Mouse (Mus musculus) midbrain, embryonic 10.5 days (tissue): Measurements from ENCODE around the gene Arid5b. TPM values are rescaled to one million over a fixed set of nuclear protein-coding genes. Genes with fewer than 3 reads are reported as not detected.
"Not testable (repeated sequence)": the region's sequence is repeated elsewhere in the genome, so short reads cannot be mapped to it uniquely, and the experiment has no call there.

Source experiments
- DNase-seq: peaks from one replicate; pipeline ENCODE4 v3.0.0-alpha.2; 2017; ENCODE audit warnings: low spot score
- H3K27ac ChIP-seq: fragments of 300-500 bp; sonication (generic); replicated peaks from 2 replicates; pipeline ENCODE4 v1.5.1; 2016; ENCODE audit warnings: mild to moderate bottlenecking
- H3K27me3 ChIP-seq: fragments of 300-500 bp; sonication (generic); 2 replicates; pipeline ENCODE4 v1.6.1; 2016; ENCODE audit warnings: low read depth, mild to moderate bottlenecking; ENCODE audit not compliant: poor library complexity, severe bottlenecking
- H3K36me3 ChIP-seq: fragments of 300-500 bp; sonication (generic); 2 replicates; pipeline ENCODE4 v1.6.1; 2016; ENCODE audit warnings: mild to moderate bottlenecking, moderate library complexity
- H3K4me1 ChIP-seq: fragments of 300-500 bp; sonication (generic); 2 replicates; pipeline ENCODE4 v1.6.1; 2016
- H3K4me3 ChIP-seq: fragments of 300-500 bp; sonication (generic); 2 replicates; pipeline ENCODE4 v1.5.1; 2016; ENCODE audit warnings: mild to moderate bottlenecking, moderate library complexity
- H3K9me3 ChIP-seq: fragments of 300-500 bp; sonication (generic); replicated peaks from 2 replicates; pipeline ENCODE4 v1.6.1; 2016; ENCODE audit warnings: mild to moderate bottlenecking
- WGBS: fragments of 180-500 bp; shearing (Covaris S2); methylation state at CpG from one replicate; pipeline ENCODE4 v1.1.7; 2016; 5-methylcytosine and 5-hydroxymethylcytosine counted together
- polyA plus RNA-seq: library from polyadenylated mRNA; unstranded; fragments of >200 nt; fragmentation: Nextera tagmentation; extraction: Ambion mirVana; gene quantifications from 2 replicates; pipeline ENCODE4 v1.2.1, GENCODE M21; 2016

Arid5b gene
- polyA plus RNA-seq, 1 experiment from 2014 or later: 7.8 TPM

GRCm38 (mm10) chr10:68100506-68100905 is 178.0 kb downstream of the Arid5b start:
- Histone ChIP-seq H3K9me3 (no peaks in the 10 kb centered on the region), H3K27me3 (no peaks in the 10 kb centered on the region), H3K36me3 (peaks cover 26% of the 10 kb centered on the region), H3K4me3 (no peak overlapping the region), H3K4me1 (peaks cover 15% of the 10 kb centered on the region), H3K27ac (no peak overlapping the region)
- 93% methylated on average over 8 of the region's 8 CpGs for WGBS
- DNase-seq: no peak

DNA sequence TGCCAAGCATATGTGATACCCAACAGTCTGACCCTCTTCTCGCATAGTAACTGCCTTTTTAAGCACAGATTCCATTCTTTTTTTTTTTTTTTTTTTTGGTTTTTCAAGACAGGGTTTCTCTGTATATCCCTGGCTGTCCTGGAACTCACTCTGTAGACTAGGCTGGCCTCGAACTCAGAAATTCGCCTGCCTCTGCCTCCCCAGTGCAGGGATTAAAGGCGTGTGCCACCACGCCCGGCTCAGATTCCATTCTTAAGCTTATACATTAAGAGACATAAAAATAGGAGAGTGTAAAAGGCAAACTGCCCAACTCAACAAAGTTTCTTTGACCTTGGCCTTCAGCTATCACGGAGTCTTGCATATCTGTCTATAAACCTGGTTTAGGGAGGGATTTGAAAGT is 178.7 kb downstream of the Arid5b start:
- peaks cover 26% of the 10 kb centered on the region for H3K36me3 ChIP-seq
- H3K27me3 ChIP-seq, H3K27ac ChIP-seq, H3K9me3 ChIP-seq, DNase-seq, H3K4me1 ChIP-seq, H3K4me3 ChIP-seq: not testable (repeated sequence)
- 95% methylated on average over 7 of the region's 7 CpGs for WGBS

GRCm38 (mm10) chr10:68097821-68098675 is 180.5 kb downstream of the Arid5b start:
- no peaks in the 10 kb centered on the region for H3K27me3 ChIP-seq
- H3K27ac ChIP-seq: no peak overlapping the region
- H3K36me3 ChIP-seq: peaks cover 26% of the 10 kb centered on the region
- no peak overlapping the region for H3K4me3 ChIP-seq
- no peak for DNase-seq
- 92% methylated on average over 19 of the region's 19 CpGs for WGBS
- H3K9me3 ChIP-seq: no peaks in the 10 kb centered on the region
- H3K4me1 ChIP-seq: 0 out of 2 replicates have a peak, but pooled peaks cover 3% of the 10 kb centered on the region

DNA sequence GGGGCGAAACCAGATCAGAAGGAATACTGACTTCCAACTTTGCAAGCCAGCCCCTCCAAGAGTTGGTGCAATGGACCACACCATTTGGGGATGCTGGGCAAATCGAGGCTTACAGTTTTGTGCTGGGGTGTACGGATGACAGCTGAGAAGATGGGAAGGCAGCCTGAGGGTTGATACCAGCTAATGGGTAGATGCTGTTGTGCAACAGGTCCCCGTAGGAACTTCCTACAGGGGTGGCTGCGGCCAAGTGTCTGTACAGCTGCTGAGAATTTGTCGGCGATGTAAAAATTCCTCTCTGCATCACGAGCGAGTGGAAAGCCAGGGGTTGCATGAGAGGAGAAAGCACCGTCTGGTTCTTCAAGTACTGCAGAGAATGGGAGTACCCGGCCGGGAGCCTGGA is 182.1 kb downstream of the Arid5b start:
- no peak for DNase-seq
- H3K27me3 ChIP-seq: no peaks in the 10 kb centered on the region
- peaks cover 26% of the 10 kb centered on the region for H3K36me3 ChIP-seq
- no peak overlapping the region for H3K27ac ChIP-seq
- no peaks in the 10 kb centered on the region for H3K9me3 ChIP-seq
- H3K4me3 ChIP-seq: no peak overlapping the region
- 96% methylated on average over 12 of the region's 12 CpGs for WGBS
- H3K4me1 ChIP-seq: 0 out of 2 replicates have a peak, but pooled peaks cover 3% of the 10 kb centered on the region

DNA sequence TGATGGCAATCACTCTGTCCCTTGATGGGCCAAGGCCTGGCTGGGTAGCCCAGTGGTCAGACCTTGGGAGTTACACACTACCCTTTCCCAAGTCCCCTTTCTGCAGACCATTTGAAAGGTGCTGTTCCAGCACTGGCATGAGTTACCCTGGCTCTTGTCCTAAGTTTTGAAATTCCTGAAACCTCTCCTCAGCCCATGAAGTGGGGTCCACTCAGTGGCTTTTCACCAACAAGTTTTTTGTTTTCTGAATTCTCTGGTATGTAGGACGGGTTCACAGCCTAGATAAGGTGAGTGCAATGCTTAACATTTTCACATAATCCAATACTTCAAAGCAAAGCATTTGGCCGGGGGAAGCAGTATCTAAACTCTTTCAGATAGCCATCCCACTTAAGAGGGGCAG is 183.4 kb downstream of the Arid5b start:
- Histone ChIP-seq H3K9me3 (no peaks in the 10 kb centered on the region), H3K27me3 (no peaks in the 10 kb centered on the region), H3K36me3 (peaks cover 26% of the 10 kb centered on the region), H3K4me1 (0 out of 2 replicates have a peak, but pooled peaks cover 3% of the 10 kb centered on the region), H3K27ac (no peak overlapping the region), H3K4me3 (no peak overlapping the region)
- WGBS: 87% methylated on average over 2 of the region's 2 CpGs
- no peak for DNase-seq

DNA sequence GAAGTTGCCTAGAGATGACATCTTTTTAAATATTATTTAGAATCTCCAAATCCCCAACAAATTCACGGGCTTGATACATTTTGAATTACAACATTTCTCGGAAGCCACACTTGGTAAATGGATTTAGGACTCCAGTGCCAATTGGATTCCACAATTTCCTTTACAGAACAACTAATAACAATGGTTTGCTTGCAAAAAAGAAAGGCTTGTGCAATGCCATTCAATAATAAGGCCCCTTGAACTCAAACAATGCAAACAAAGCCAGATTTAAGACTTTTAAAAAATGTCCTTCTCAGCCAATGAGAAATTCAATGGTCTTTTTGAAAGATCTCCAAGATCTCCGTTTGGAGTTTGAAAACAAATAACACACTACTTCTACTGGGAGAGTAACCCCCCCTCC is 185.0 kb downstream of the Arid5b start:
- Histone ChIP-seq H3K27me3 (no peaks in the 10 kb centered on the region), H3K4me1 (0 out of 2 replicates have a peak, but pooled peaks cover 3% of the 10 kb centered on the region), H3K36me3 (peaks cover 26% of the 10 kb centered on the region), H3K4me3 (no peak overlapping the region), H3K9me3 (no peaks in the 10 kb centered on the region), H3K27ac (no peak overlapping the region)
- WGBS: 73% methylated on average over 3 of the region's 3 CpGs
- no peak for DNase-seq

DNA sequence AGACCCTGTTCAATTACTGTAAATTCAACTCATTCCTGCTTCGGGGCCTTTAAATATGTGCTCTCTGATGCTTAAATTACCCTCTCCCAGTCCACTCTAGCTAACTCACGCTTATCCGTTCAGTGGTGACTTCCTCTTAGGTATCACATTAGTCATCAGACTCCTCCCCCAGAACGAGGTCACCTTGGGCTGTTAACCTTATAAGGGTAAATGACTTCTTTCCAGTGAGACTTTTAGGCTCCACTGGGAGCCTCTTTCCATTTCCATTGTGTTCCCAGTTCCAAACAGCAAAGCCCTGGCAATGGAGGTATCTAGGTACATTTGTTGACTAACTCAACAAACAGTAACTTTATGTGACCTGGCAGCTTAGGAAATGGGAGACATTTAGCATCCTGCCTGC is 186.7 kb downstream of the Arid5b start:
- no peak overlapping the region for H3K4me3 ChIP-seq
- H3K27ac ChIP-seq: no peak overlapping the region
- H3K9me3 ChIP-seq: no peaks in the 10 kb centered on the region
- H3K4me1 ChIP-seq: 0 out of 2 replicates have a peak, but pooled peaks cover 3% of the 10 kb centered on the region
- 93% methylated on average over 4 of the region's 4 CpGs for WGBS
- no peak for DNase-seq
- H3K36me3 ChIP-seq: peaks cover 9% of the 10 kb centered on the region
- no peaks in the 10 kb centered on the region for H3K27me3 ChIP-seq

DNA sequence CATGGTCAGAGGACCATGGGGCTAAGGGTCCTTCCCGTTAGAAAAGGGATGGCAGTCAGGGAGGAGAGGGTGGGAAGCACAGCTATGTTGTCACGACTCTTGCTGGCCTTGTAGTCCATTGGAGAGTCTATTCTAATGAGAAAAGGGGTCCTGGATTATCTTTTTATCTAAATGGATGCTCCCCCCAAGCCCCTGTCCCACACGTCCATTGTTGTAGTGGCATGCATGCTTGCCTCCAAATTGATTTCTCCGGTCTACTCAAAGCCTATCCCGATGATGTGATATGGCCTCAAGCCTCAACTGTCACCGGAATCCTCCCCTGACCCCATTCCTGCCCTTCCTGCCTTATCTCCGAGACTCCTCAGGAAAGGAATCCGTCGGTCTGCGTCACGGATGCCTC is 187.5 kb downstream of the Arid5b start:
- 87% methylated on average over 11 of the region's 11 CpGs for WGBS
- 0 out of 2 replicates have a peak, but pooled peaks cover 3% of the 10 kb centered on the region for H3K4me1 ChIP-seq
- H3K27ac ChIP-seq: no peak overlapping the region
- H3K36me3 ChIP-seq: peaks cover under 1% of the 10 kb centered on the region; the same call in 1 of the 2 replicates
- no peaks in the 10 kb centered on the region for H3K27me3 ChIP-seq
- no peak for DNase-seq
- no peaks in the 10 kb centered on the region for H3K9me3 ChIP-seq
- no peak overlapping the region for H3K4me3 ChIP-seq

DNA sequence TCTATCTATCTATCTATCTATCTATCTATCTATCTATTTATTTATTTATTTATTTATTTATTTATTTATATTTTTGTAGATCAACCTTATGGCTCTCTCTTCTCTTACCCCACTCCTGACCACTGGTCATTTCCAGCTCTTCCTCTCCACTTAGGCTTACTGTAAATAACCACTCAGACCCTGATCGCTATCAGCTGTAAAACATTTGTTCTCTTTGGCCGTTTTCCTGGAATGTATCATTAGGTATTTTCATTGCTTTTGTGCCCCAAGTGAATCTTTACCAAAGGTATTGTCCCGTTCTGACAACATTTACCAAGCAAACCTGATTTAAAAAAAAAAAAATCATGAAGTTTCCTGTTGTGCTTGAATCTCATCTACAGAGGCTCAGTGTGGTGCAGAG is 188.0 kb downstream of the Arid5b start:
- H3K27me3 ChIP-seq: no peaks in the 10 kb centered on the region
- no peak overlapping the region for H3K4me3 ChIP-seq
- no peak overlapping the region for H3K27ac ChIP-seq
- 0 out of 2 replicates have a peak, but pooled peaks cover 3% of the 10 kb centered on the region for H3K4me1 ChIP-seq
- WGBS: 90% methylated on average over 3 of the region's 3 CpGs
- no peak for DNase-seq
- no peaks in the 10 kb centered on the region for H3K36me3 ChIP-seq
- H3K9me3 ChIP-seq: no peaks in the 10 kb centered on the region

GRCm38 (mm10) chr10:68090197-68090535 is 188.4 kb downstream of the Arid5b start:
- no peak overlapping the region for H3K4me3 ChIP-seq
- no peaks in the 10 kb centered on the region for H3K27me3 ChIP-seq
- H3K4me1 ChIP-seq: 0 out of 2 replicates have a peak, but pooled peaks cover 3% of the 10 kb centered on the region
- 78% methylated on average over 4 of the region's 4 CpGs for WGBS
- no peak overlapping the region for H3K27ac ChIP-seq
- H3K36me3 ChIP-seq: no peaks in the 10 kb centered on the region
- DNase-seq: no peak
- H3K9me3 ChIP-seq: no peaks in the 10 kb centered on the region

- no peak for DNase-seq
Observed at GRCm38 (mm10) chr10:68089435-68090196, 188.9 kb downstream of the Arid5b start.

DNA sequence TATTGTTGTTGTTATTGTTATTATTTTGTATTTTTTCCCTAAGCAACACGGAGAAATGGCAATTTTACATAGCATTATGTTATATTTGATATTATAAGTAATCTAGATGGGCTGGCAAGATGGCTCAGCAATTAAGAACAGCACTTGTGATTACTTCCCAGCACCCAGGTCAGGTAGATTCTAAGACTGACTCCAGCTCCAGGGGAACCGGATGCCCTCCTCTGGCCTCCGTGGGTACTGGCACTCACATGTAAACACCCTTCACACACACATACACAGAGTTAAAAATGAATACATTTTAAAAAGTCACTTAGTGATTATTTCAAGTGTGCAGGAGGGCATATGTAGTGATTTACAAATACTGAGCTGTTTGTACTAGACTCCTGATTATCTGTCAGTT is 190.8 kb downstream of the Arid5b start:
- no peaks in the 10 kb centered on the region for H3K27me3 ChIP-seq
- H3K9me3 ChIP-seq: no peaks in the 10 kb centered on the region
- H3K36me3 ChIP-seq: no peaks in the 10 kb centered on the region
- no peak for DNase-seq
- WGBS: 78% methylated on average over 3 of the region's 3 CpGs
- no peak overlapping the region for H3K4me3 ChIP-seq
- no peaks in the 10 kb centered on the region for H3K4me1 ChIP-seq
- no peak overlapping the region for H3K27ac ChIP-seq

More at GRCm38 (mm10) chr10:68089435-68090196, 188.9 kb downstream of the Arid5b start:
- no peak overlapping the region for H3K27ac ChIP-seq
- H3K36me3 ChIP-seq: no peaks in the 10 kb centered on the region
- 78% methylated on average over 15 of the region's 15 CpGs for WGBS
- H3K9me3 ChIP-seq: no peaks in the 10 kb centered on the region
- no peak overlapping the region for H3K4me3 ChIP-seq
- H3K4me1 ChIP-seq: 0 out of 2 replicates have a peak, but pooled peaks cover 3% of the 10 kb centered on the region
- H3K27me3 ChIP-seq: no peaks in the 10 kb centered on the region

- no peak overlapping the region for H3K27ac ChIP-seq
- WGBS: 86% methylated on average over 4 of the region's 4 CpGs
- H3K36me3 ChIP-seq: no peaks in the 10 kb centered on the region
- H3K4me3 ChIP-seq: no peak overlapping the region
- no peaks in the 10 kb centered on the region for H3K9me3 ChIP-seq
- no peak for DNase-seq
- no peaks in the 10 kb centered on the region for H3K27me3 ChIP-seq
- H3K4me1 ChIP-seq: no peaks in the 10 kb centered on the region
Observed at GRCm38 (mm10) chr10:68086973-68087372, 191.6 kb downstream of the Arid5b start.
